Mouse (Mus musculus) cortical plate, adult 2 months (tissue): ENCODE results near the gene Capza1.

Experiments used
- CTCF ChIP-seq: fragments of 200-500 bp; IDR thresholded peaks from 2 replicates; pipeline ENCODE4 v1.5.1; 2011; ENCODE audit warnings: mild to moderate bottlenecking, control low read depth, low read length; ENCODE audit not compliant: insufficient read depth; ENCODE audit errors: extremely low read depth
- POLR2A ChIP-seq: fragments of 200-500 bp; IDR thresholded peaks from 2 replicates; pipeline ENCODE4 v1.6.1; 2011; ENCODE audit warnings: mild to moderate bottlenecking, low read length, control low read depth; ENCODE audit not compliant: insufficient read depth; ENCODE audit errors: extremely low read depth

- TF ChIP-seq CTCF (no peak), POLR2A (no peak)
Measured at GRCm38 (mm10) chr3:104901154-104901553, 36.8 kb upstream of the Capza1 start.
